Mouse (Mus musculus) spleen, adult 2 months (tissue): Measurements from ENCODE around the gene Prkag1. TPM values are rescaled to one million over a fixed set of nuclear protein-coding genes. Genes with fewer than 3 reads are reported as not detected.
A peak's percentile ranks its signal among the peaks of the same experiment; 100 is the strongest.

ENCODE experiments used
- DNase-seq, 2 experiments: peaks; one replicate each; pipeline versions ENCODE4 v3.0.0 to v3.0.0-alpha.2; 2012 to 2021; ENCODE audit warnings: low spot score in 2 of 2, low read depth in 1 of 2
- H3K27ac ChIP-seq: fragments of 200-500 bp; 2 replicates; pipeline ENCODE4 v1.5.1; 2012; ENCODE audit warnings: low read length, inconsistent platforms; ENCODE audit not compliant: insufficient read depth
- H3K27me3 ChIP-seq: fragments of 200-500 bp; 2 replicates; pipeline ENCODE4 v1.6.1; 2012; ENCODE audit warnings: mild to moderate bottlenecking, moderate library complexity, low read length, inconsistent platforms; ENCODE audit not compliant: control insufficient read depth, insufficient read depth
- H3K36me3 ChIP-seq: fragments of 200-500 bp; 2 replicates; pipeline ENCODE4 v1.6.1; 2012; ENCODE audit warnings: mild to moderate bottlenecking, low read length, inconsistent platforms; ENCODE audit not compliant: control insufficient read depth, insufficient read depth
- H3K4me1 ChIP-seq: fragments of 200-500 bp; 2 replicates; pipeline ENCODE4 v1.6.1; 2011; ENCODE audit warnings: inconsistent platforms; ENCODE audit not compliant: control insufficient read depth, insufficient read depth, insufficient read length
- H3K4me3 ChIP-seq: fragments of 200-500 bp; 2 replicates; pipeline ENCODE4 v1.5.1; 2011; ENCODE audit warnings: mild to moderate bottlenecking, inconsistent platforms; ENCODE audit not compliant: insufficient read depth, insufficient read length; ENCODE audit errors: extremely low read depth
- CTCF ChIP-seq: fragments of 200-500 bp; IDR thresholded peaks from 2 replicates; pipeline ENCODE4 v1.5.1; 2011; ENCODE audit warnings: mild to moderate bottlenecking, inconsistent platforms; ENCODE audit not compliant: insufficient read depth, insufficient read length, insufficient replicate concordance; ENCODE audit errors: extremely low read depth
- POLR2A ChIP-seq: fragments of 200-500 bp; IDR thresholded peaks from 2 replicates; pipeline ENCODE4 v1.6.1; 2011; ENCODE audit warnings: low read depth, low read length, inconsistent platforms
- WGBS: fragments of 180-500 bp; shearing (Covaris S2); methylation state at CpG from one replicate; pipeline ENCODE4 v1.1.7; 2018; 5-methylcytosine and 5-hydroxymethylcytosine counted together
- polyA plus RNA-seq: library from polyadenylated mRNA; depleted of rRNA; stranded (reverse); fragments of >200 nt; gene quantifications from 2 replicates; pipeline ENCODE4 v1.2.3, GENCODE M21; 2012; rRNA removed

Gene Prkag1
- polyA plus RNA-seq: 42.2 and 45.1 TPM in 2 replicates

DNA sequence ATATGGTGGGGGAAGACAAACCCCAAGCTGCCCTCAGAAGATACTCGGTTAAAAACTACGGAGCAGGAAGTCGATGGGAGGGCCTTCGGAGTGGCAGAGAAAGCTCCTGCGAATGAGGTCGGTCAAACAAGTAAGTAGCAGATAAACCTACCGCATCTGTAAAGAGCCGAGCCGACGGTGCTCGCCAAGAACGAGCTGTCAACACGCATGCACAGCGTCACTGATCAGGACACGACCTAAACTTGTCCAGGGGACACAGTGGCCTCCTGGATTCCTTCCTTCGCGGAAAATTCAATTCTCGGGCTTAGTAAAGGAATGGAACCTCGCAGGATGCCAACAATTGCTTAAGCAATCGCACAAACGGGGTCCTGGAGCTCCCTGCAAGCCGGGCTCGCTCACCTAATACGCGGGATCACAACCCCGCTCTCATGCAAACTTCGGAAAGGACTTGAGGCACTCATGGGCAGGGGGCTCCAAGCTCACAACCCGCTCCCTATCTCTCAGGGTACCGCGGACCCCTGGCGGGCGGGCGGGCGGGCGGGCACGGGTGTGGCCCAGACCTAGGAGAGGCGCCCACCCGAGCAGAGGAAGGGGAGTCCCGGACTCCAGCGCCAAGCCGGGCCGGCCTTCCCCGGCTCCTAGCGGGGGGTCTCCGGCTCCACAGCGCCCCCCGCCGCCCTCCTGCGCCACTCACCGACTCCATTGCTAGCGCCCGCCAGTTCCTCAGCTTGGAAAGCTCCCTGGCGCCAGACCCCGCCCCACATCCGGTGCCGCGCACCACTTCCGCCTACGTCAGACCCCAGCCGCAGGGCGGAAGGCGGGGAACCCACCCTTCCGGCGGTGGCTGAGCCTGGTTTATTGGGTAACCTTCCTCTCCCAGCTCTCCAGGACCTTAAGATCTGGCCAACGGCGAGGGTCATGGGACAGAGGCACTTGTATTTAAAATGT is at the start of gene Prkag1:
Gene Prkag1 (minus strand): TSS at position 786 of the 948 bp plus-strand sequence.
- H3K4me3 ChIP-seq: peak within 1 kb of the TSS; percentile 74
- TF ChIP-seq POLR2A (peak; percentile 23; the same call in 1 of the 2 replicates), CTCF (peak; percentile 30; the same call in 1 of the 2 replicates)
- peak; percentile 90 to 96 for DNase-seq
- peaks cover 6% of the 10 kb centered on the region; the same call in 1 of the 2 replicates for H3K4me1 ChIP-seq
- H3K27me3 ChIP-seq: no peaks in the 10 kb centered on the region
- WGBS: under 1% methylated on average over 64 of the region's 66 CpGs
- H3K27ac ChIP-seq: peak within 1 kb of the TSS; percentile 88
- H3K36me3 ChIP-seq: peaks cover 23% of the 10 kb centered on the region

DNA sequence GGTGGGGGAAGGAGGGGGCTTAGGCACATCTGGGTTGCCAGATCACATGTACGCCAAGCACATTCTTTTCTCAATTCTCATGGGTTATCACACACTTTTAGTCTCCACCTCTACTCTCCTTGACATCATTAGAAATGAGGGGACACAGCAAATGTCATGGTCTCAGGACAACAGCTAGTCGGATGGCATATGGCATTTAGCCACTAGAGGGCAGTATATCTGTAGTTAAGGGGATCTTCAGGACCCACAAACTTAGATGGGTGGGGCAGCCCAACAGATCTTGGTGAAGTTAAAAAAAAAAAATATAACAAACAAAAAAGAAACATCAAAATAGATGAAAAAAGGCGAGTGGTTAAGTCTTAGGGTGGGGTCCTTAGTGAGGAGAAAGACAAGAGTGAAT is 46.0 kb upstream of the Prkag1 start:
- peak; percentile 40; the same call in 1 of the 2 replicates for TF ChIP-seq CTCF
- TF ChIP-seq POLR2A: no peak

DNA sequence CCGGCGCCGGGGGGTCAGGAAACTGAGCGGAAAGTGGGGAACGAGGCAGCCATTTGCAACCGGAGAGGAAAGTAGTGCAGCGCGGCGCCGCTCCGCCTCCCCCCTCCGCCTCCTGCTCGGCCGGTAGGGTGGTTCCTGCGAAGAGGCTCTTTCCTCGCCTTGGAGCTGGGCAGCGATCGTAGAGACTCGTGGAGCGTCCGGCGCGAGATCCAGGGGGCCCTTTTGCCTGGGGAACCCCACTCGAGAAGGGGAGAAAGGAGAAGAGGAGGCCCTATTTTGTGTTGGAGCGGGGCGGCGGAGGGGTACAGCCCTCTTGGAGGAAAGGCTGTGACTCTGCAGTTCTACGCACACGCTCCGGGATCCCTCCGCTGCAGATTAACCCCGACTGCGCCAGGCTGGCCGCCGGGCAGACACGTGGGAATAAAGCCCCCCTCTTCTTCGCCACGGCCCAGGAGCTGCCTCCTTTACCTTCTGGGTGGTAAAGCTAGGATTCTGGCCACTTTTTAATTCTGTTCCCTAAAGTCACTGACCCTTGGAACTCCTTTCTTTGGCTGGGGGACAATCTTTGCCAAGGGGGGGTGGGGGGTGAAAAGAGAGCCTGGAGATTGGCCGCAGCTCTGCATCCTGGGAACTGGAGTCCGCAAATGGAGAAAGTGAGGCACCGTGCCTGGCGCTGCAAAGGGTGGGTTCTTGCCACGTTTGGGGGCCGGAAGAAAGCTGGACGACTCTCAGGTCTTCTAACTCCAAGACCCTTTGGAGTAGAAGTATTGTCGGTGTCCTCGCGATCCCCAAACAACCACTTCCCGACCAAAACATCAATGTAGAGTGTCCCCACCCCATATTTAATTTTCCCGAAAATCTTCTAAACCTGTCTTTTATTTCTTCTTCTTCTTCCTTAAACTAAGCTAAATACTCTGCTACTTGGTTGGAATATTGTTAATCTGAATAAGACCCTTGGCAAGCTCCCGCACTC is 40.9 kb upstream of the Prkag1 start:
- H3K4me3 ChIP-seq: peak overlapping the region; percentile 100
- 2% methylated on average over 50 of the region's 51 CpGs for WGBS

More for the DNA sequence above, 46.0 kb upstream of the Prkag1 start:
- Histone ChIP-seq H3K27me3 (no peaks in the 10 kb centered on the region), H3K27ac (no peak overlapping the region), H3K4me3 (no peak overlapping the region), H3K4me1 (peaks cover 3% of the 10 kb centered on the region; the same call in 1 of the 2 replicates), H3K36me3 (no peaks in the 10 kb centered on the region)
- WGBS: 22% methylated on average over 3 of the region's 3 CpGs
- DNase-seq: peak; percentile 63 to 65

DNA sequence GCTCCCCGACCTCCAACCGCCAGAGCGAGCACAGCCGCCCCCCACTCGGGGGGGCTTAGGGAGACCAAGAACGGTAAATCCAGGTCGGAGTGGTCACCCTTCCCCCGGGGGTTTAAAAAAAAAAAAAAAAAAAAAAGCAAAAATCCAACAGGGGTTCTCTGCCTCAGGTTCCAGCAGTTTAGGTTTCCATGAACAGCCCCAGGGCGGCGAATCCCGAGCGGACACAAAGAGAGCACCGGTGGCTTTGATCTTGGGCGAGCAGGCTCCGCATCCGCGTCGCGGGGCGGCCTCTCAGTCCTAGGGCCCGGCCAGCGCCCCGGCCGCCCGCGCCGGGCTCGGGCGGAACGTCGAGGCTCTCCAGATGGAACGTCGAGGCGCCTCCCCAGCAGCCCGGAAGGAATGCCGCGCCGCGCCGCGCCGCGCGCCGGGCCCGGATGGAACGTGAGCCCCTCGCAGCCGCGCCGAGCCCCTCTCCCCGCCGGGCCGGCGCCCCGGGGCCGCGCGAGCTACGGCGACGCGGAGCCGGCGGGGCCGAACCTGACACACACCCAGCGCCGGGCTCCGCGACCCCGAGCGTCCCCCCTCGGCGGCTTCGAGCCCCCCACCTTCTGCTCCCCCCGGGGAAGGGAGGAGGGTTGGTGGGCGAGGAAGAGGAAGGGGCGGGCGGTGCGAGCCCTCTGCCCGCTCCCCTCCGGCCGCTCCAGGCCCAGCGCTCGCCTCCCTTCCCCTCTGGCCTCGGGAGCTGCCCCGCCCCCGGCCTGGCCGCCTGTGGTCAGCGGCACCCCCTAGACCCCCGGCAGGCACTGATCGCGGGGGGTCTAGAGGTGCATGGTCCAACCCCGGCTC is 40.0 kb upstream of the Prkag1 start, which contains the start of gene Kmt2d:
Gene Kmt2d (minus strand): TSS at position 135 of the 846 bp plus-strand sequence.
- under 1% methylated on average over 91 of the region's 94 CpGs for WGBS
- peaks cover 21% of the 10 kb centered on the region for H3K4me1 ChIP-seq
- H3K36me3 ChIP-seq: no peaks in the 10 kb centered on the region
- no peaks in the 10 kb centered on the region for H3K27me3 ChIP-seq
- H3K27ac ChIP-seq: peak within 1 kb of the TSS; percentile 100
- TF ChIP-seq POLR2A (no peak), CTCF (no peak)
- H3K4me3 ChIP-seq: peak within 1 kb of the TSS; percentile 100
- no peak for DNase-seq

More for the DNA sequence above, 40.9 kb upstream of the Prkag1 start:
- Histone ChIP-seq H3K36me3 (no peaks in the 10 kb centered on the region), H3K27ac (peak overlapping the region; percentile 100), H3K4me1 (peaks cover 20% of the 10 kb centered on the region), H3K27me3 (no peaks in the 10 kb centered on the region)
- DNase-seq: peak; percentile 84 to 91
- TF ChIP-seq POLR2A (no peak), CTCF (no peak)

DNA sequence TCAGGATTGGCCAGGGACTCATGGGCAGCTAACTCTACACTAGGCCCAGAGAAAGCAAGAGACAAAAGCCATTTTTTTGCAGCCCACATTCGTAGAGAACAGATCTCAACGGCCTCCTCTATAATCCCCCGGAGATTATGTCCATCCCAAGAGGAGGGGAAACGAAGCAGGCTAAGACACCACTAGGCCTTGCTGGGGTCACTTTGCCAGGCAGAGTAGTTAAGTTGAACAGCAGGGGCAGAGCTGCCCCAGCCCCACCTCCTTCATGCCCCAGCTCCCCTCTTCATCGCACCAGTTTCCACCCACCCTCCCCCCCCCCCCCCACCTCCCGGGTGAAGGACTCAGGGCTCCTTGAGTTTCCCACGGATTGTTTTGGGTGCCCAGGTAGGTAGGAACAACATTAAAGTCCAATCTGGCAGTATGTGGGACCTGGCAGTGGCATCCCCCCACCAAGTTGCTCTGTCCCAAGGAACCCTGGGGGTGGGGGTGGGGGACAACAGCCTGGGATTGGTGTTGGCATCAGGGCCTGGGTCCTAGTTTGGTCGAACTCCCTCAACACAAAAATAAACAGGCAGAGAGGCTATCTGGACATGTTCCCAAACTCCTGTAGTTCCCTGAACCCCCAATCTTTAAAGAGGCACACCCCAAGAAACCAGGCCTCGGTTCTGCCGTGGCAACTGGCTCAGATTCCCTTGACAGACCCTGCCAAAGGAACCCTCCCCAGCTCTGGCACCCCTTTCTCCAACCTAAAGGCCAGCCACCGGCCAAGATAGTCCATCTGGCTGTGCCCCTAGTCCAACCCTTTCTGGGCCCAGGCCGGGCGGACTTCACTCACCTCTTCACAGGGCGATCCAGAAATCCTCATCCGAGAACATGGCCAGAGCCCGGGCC is 39.1 kb upstream of the Prkag1 start:
- Histone ChIP-seq H3K4me1 (peaks cover 21% of the 10 kb centered on the region), H3K4me3 (peak overlapping the region; percentile 100), H3K27ac (peak overlapping the region; percentile 100), H3K27me3 (no peaks in the 10 kb centered on the region), H3K36me3 (peaks cover 7% of the 10 kb centered on the region)
- DNase-seq: no peak
- WGBS: 2% methylated on average over 16 of the region's 16 CpGs
- TF ChIP-seq CTCF: no peak
- no peak for TF ChIP-seq POLR2A
